Mouse (Mus musculus) adrenal gland, postnatal 10 days (tissue): ENCODE data around the gene Foxe3. TPM values are rescaled to one million over a fixed set of nuclear protein-coding genes. Genes with fewer than 3 reads are reported as not detected.

ENCODE experiments used
- DNase-seq: peaks from one replicate; pipeline ENCODE4 v3.0.0; 2021; ENCODE audit warnings: mixed read lengths
- total RNA-seq, 2 experiments: library from RNA; stranded (reverse); gene quantifications; 2 replicates each; pipeline ENCODE4 v1.2.3; 2021

Gene Foxe3
- total RNA-seq, 2 experiments from 2014 or later = not detected

- DNase-seq = no peak
These were observed 9.8 kb downstream of the Foxe3 start for GRCm38 (mm10) chr4:114916056-114916455.

GRCm38 (mm10) chr4:114913594-114913962 is 12.2 kb downstream of the Foxe3 start:
- peak; percentile 74 for DNase-seq

GRCm38 (mm10) chr4:114912705-114913593 is 12.9 kb downstream of the Foxe3 start:
- no peak for DNase-seq

- peak; percentile 57 for DNase-seq
These were observed 16.0 kb downstream of the Foxe3 start for GRCm38 (mm10) chr4:114909602-114910484.

DNA sequence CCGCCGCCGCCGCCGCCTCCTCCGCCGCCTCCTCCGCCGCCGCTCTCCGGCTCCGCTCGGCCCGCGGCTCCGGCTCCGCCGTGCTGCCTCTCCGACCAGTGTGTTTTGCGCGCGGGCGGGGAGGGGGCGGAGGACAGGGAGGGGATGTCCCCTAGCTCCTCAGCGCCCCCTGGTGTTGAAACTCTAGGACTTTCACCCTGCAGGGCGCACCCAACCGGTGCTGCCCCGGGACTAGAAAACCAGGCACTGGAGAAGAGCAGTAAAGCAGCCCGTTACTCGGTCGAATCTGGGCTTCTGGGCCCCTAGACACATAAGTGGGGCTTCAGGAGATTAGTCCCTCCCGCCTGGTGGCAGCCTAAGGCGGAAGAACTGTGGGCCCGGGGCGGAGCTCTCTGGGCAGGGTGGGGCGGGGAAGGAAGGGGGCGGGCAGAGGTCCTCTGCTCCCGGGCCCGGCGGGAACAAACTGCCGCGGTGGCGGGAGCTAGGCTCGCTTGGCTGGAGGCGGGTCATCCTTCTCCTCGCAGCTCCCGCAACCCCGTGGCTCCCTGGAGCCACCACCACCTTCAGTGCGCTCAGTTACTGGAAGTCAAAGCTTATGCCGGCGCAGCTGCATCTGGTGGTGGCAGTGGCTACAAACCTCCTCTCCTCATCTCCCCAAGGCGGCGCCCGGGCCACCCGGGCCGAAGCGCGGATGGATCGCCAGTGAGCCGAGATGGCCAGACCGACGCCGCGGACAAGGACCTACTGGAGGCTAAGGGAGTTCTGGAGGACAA is 16.8 kb downstream of the Foxe3 start, which contains the start of gene Foxd2:
TSS of gene Foxd2 (minus strand) at position 45 of the 773 bp plus-strand sequence.
- peak; percentile 95 for DNase-seq

- peak; percentile 37 for DNase-seq
These were observed 17.6 kb downstream of the Foxe3 start for GRCm38 (mm10) chr4:114907951-114908828.

- peak; percentile 48 for DNase-seq
These were observed 18.5 kb downstream of the Foxe3 start for GRCm38 (mm10) chr4:114907056-114907917.

- no peak for DNase-seq
These were observed 19.7 kb downstream of the Foxe3 start for GRCm38 (mm10) chr4:114905969-114906680.

- DNase-seq = no peak
These were observed 20.3 kb downstream of the Foxe3 start for GRCm38 (mm10) chr4:114905501-114905900.

- no peak for DNase-seq
These were observed 22.4 kb downstream of the Foxe3 start for GRCm38 (mm10) chr4:114903422-114903782.

DNA sequence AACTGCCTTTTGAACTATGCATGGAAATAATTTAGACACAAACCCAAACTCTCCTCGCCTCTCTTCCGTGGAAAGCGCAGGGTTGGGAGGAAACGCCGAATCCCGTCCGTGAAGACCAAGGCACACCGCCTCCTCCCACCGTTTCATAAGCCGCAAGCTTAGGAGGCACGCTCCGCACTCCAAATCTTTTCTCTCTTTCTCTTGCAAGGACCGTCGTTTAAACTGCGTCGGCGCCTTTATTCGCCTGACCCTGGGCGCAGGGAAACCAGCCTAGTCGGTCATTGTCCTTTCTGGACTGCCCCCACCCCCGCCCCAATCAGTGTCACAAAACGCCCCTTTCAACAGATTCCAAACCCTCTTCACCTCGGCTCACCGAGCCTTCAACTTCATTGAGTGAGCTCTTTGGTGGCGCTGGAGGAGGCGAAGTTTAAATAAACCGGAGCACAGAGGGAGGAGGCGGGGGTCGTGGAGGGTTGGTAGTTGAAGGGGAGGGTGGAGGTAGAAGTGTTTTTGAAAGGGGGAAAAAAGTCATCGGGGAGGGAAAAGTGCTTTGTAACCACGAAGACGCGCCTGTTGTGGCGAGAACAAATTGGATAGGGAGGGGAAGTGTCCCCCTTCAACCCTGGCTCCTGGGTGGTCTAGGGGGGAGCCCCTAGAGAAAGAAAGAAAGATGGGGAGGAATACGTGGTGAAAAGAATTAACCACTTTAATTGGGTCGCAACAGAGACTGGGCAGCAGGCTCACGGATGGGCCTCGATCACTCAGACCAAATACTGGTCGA is 23.0 kb downstream of the Foxe3 start:
- DNase-seq = no peak

GRCm38 (mm10) chr4:114901643-114902351 is 24.0 kb downstream of the Foxe3 start:
- no peak for DNase-seq

DNA sequence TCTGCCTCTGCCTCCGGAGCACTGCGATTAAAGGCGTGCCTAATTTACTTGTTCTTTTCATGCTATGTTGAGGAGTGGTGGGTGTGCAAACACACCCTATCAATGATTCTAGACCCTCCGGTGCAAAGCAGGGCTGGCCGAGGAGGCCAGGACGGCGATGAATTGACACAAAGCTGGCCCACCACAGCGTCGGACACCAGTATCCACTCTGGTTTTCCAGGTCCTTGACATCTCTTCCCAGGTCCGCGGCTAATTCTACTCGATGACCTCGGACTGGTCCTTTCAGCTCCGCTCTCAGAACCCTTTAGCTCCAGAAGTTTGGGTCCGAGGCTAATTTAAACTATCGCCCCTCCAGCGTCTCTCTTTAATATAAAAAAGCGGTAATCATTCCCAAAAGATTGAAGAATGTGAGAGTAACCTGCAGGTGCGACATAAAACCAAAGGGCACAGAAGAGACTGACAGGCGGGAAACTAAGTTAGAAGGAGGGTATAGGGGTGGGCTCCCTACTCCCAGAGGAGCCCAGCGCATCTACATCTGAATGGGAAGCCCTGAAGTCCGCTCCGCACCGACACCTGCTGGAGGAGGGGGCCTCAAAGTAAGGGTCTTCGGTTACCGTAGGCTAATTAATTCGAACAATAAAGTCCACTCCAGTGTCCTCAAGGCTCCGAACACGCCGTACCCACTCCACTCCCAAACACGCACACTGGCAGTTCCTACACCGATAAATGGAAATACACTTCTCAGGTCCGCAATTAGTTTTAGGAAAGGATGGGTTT is 24.8 kb downstream of the Foxe3 start:
- DNase-seq = no peak

DNA sequence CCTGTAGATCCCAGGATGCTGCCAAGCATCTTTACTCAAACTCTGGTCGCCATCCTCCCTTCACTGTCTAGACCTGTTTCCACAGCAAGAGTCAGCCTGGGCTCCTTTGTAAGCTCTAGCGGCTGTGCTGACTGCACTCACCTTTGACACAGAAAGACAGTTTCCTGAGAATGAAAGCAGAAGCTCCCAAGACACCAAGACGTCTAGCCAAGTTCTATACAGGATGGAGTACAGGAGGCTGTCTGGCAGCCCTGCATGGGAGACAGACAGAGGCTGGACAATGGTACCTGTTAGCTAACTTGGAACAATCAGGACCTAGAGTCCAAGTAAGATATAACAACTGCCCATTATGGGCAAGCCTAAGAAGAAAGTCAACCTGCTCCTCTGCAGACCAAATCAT is 25.9 kb downstream of the Foxe3 start:
- DNase-seq = no peak

GRCm38 (mm10) chr4:114897853-114898252 is 28.0 kb downstream of the Foxe3 start:
- peak; percentile 74 for DNase-seq

DNA sequence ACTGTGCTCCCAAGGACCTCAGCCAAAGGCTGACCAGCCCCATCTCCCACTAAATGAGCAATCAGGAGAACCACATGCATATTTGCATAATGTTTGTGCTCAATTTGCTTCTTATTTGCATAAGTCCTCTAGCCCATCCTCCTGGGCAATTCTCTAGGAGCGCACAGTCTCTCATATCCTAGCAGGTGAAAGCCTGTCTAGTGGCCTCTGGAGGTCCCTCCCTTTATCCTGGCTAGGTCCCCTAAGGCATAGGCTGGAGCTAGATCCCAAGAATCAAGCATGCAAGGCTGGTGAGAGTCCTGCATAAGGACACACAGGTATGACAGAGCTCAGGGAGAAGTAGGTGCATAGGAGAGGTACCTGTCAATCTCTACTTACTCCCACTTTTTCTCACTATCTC is 43.6 kb downstream of the Foxe3 start:
- no peak for DNase-seq

- DNase-seq = peak; percentile 15
These were observed 49.3 kb downstream of the Foxe3 start for GRCm38 (mm10) chr4:114876441-114876972.
